Mouse (Mus musculus) CH12.LX (cell line): ENCODE measurements around the gene Lzts2. TPM values are rescaled to one million over a fixed set of nuclear protein-coding genes. Genes with fewer than 3 reads are reported as not detected.

Experiments
- DNase-seq: peaks from one replicate; pipeline ENCODE4 v3.0.0-alpha.2; 2013; ENCODE audit errors: extremely low read depth
- H3K27ac ChIP-seq: 2 replicates; pipeline ENCODE4 v1.5.1; 2012; ENCODE audit warnings: low read depth, mild to moderate bottlenecking, control low read depth, moderate library complexity; ENCODE audit not compliant: insufficient read depth
- H3K27me3 ChIP-seq: replicated peaks from 2 replicates; pipeline ENCODE3; 2012; ENCODE audit warnings: inconsistent platforms
- H3K36me3 ChIP-seq, 2 experiments: replicated peaks in 1 of 2; 2 replicates each; pipeline versions ENCODE3 to v1.6.1; 2012; ENCODE audit warnings: inconsistent platforms in 1 of 2, low read length in 1 of 2, mild to moderate bottlenecking in 1 of 2, mixed read lengths in 1 of 2, moderate library complexity in 1 of 2; ENCODE audit not compliant: control insufficient read depth in 1 of 2, insufficient read depth in 1 of 2
- H3K4me1 ChIP-seq, 2 experiments: 2 replicates each; pipeline ENCODE4 v1.6.1; 2012; ENCODE audit warnings: inconsistent platforms in 1 of 2, moderate library complexity in 1 of 2; ENCODE audit not compliant: insufficient read depth in 2 of 2, control insufficient read depth in 1 of 2
- H3K4me2 ChIP-seq: 2 replicates; pipeline ENCODE4 v1.6.1; 2012; ENCODE audit warnings: low read depth, mild to moderate bottlenecking, control low read depth; ENCODE audit not compliant: poor library complexity, insufficient read depth, severe bottlenecking
- H3K4me3 ChIP-seq, 3 experiments: fragments of 150-350 bp in 1 of 3; sonication (generic) in 1 of 3; replicated peaks in 1 of 3; 2 replicates each; pipeline versions ENCODE3 to v1.5.1; 2011 to 2012; ENCODE audit warnings: low read depth in 2 of 3, low read length in 2 of 3, mild to moderate bottlenecking in 2 of 3, moderate library complexity in 2 of 3, control low read depth in 1 of 3, improper control_type of control experiment in 1 of 3, inconsistent platforms in 1 of 3, mixed read lengths in 1 of 3; ENCODE audit not compliant: poor library complexity in 1 of 3
- H3K79me2 ChIP-seq: replicated peaks from 2 replicates; pipeline ENCODE4 v1.6.1; 2012; ENCODE audit warnings: mild to moderate bottlenecking, moderate library complexity; ENCODE audit not compliant: control insufficient read depth, poor library complexity, insufficient read depth, severe bottlenecking; ENCODE audit errors: extremely low read depth
- H3K9ac ChIP-seq: 2 replicates; pipeline ENCODE4 v1.6.1; 2012; ENCODE audit warnings: low read depth, mild to moderate bottlenecking, control low read depth, moderate library complexity; ENCODE audit not compliant: insufficient read depth
- H3K9me3 ChIP-seq: replicated peaks from 2 replicates; pipeline ENCODE3; 2012; ENCODE audit warnings: low read length, inconsistent platforms, mixed read lengths
- BHLHE40 ChIP-seq: IDR thresholded peaks from 2 replicates; pipeline ENCODE4 v1.6.1; 2011; ENCODE audit warnings: mild to moderate bottlenecking, low read depth, low read length, improper control_type of control experiment
- CTCF ChIP-seq, 2 experiments: IDR thresholded peaks in 1 of 2; conservative IDR thresholded peaks in 1 of 2; 2 replicates each; pipeline ENCODE4 v1.5.1; 2011 to 2012; ENCODE audit warnings: low read depth in 2 of 2, low read length in 2 of 2, improper control_type of control experiment in 1 of 2, inconsistent platforms in 1 of 2, mild to moderate bottlenecking in 1 of 2, moderate library complexity in 1 of 2
- ELF1 ChIP-seq: IDR thresholded peaks from 2 replicates; pipeline ENCODE4 v1.6.1; 2014; ENCODE audit warnings: low read depth, mild to moderate bottlenecking, inconsistent platforms, low read length, improper control_type of control experiment
- EP300 ChIP-seq: IDR thresholded peaks from 2 replicates; pipeline ENCODE4 v1.6.1; 2011; ENCODE audit warnings: low read length, improper control_type of control experiment
- ETS1 ChIP-seq: conservative IDR thresholded peaks from 2 replicates; pipeline ENCODE4 v1.6.1; 2012; ENCODE audit warnings: low read depth, mild to moderate bottlenecking, inconsistent platforms, low read length, improper control_type of control experiment, moderate library complexity
- IRF4 ChIP-seq: IDR thresholded peaks from 2 replicates; pipeline ENCODE4 v1.6.1; 2014; ENCODE audit warnings: low read depth, mild to moderate bottlenecking, inconsistent platforms, low read length, improper control_type of control experiment
- JUND ChIP-seq: conservative IDR thresholded peaks from 2 replicates; pipeline ENCODE4 v1.6.1; 2011; ENCODE audit warnings: low read depth, low read length, improper control_type of control experiment
- KAT2A ChIP-seq: IDR thresholded peaks from 2 replicates; pipeline ENCODE4 v1.6.1; 2012; ENCODE audit warnings: low read length, improper control_type of control experiment, inconsistent platforms; ENCODE audit not compliant: insufficient replicate concordance
- MAZ ChIP-seq: IDR thresholded peaks from 2 replicates; pipeline ENCODE4 v1.6.1; 2012; ENCODE audit warnings: low read depth, mild to moderate bottlenecking, inconsistent platforms, low read length, improper control_type of control experiment, moderate library complexity
- MEF2A ChIP-seq: IDR thresholded peaks from 2 replicates; pipeline ENCODE4 v1.6.1; 2014; ENCODE audit warnings: low read depth, mild to moderate bottlenecking, inconsistent platforms, low read length, improper control_type of control experiment, borderline replicate concordance
- MXI1 ChIP-seq: IDR thresholded peaks from 2 replicates; pipeline ENCODE4 v1.6.1; 2011; ENCODE audit warnings: mild to moderate bottlenecking, low read depth, low read length, improper control_type of control experiment
- NELFE ChIP-seq: IDR thresholded peaks from 2 replicates; pipeline ENCODE4 v1.6.1; 2011; ENCODE audit warnings: low read depth, low read length, improper control_type of control experiment
- PAX5 ChIP-seq: IDR thresholded peaks from 2 replicates; pipeline ENCODE4 v1.6.1; 2012; ENCODE audit warnings: low read length, inconsistent platforms, mixed read lengths
- POLR2A ChIP-seq: IDR thresholded peaks from 2 replicates; pipeline ENCODE4 v1.6.1; 2011; ENCODE audit warnings: low read depth, mild to moderate bottlenecking, improper control_type of control experiment, low read length
- RCOR1 ChIP-seq: conservative IDR thresholded peaks from 2 replicates; pipeline ENCODE4 v1.6.1; 2012; ENCODE audit warnings: low read depth, mild to moderate bottlenecking, inconsistent platforms, low read length, improper control_type of control experiment
- SIN3A ChIP-seq: IDR thresholded peaks from 2 replicates; pipeline ENCODE4 v1.6.1; 2012; ENCODE audit warnings: low read length, improper control_type of control experiment, inconsistent platforms
- UBTF ChIP-seq: IDR thresholded peaks from 2 replicates; pipeline ENCODE4 v1.6.1; 2012; ENCODE audit warnings: low read depth, mild to moderate bottlenecking, inconsistent platforms, low read length, improper control_type of control experiment, moderate library complexity
- USF1 ChIP-seq: IDR thresholded peaks from 2 replicates; pipeline ENCODE4 v1.6.1; 2014; ENCODE audit warnings: low read depth, mild to moderate bottlenecking, inconsistent platforms, low read length, improper control_type of control experiment
- dilution Hi-C: fragments of 300-500 bp; cut with MboI; formaldehyde crosslinking; loops from 2 replicates; pipeline ENCODE4 v1.14.3; 2020; ENCODE audit warnings: low sequenced_read_pairs; ENCODE audit not compliant: extremely low pct_unique_long_range_greater_than_20kb, extremely low pct_ligation_motif_present
- in situ Hi-C: fragments of 300-500 bp; cut with MboI; formaldehyde crosslinking; loops from 3 replicates; pipeline ENCODE4 v1.14.3; 2019; ENCODE audit warnings: low sequenced_read_pairs, low pct_ligation_motif_present, low pct_unique_long_range_greater_than_20kb, mixed read lengths
- polyA plus RNA-seq: library from polyadenylated mRNA; unstranded; fragments of >175 nt; gene quantifications from 2 replicates; pipeline ENCODE4 v1.2.1, GENCODE M21; 2012; ENCODE audit warnings: low read depth; ENCODE audit not compliant: insufficient read length
- total RNA-seq, 2 experiments: library from RNA; depleted of rRNA; stranded (reverse); fragments of 300-350 nt in 1 of 2; fragments of >200 nt in 1 of 2; gene quantifications; 2 replicates each; pipeline ENCODE4 v1.2.3; 2012 to 2014

Lzts2 gene
- 17.5 and 22.1 TPM in 2 replicates for total RNA-seq (2012; rRNA removed)
- total RNA-seq (2014; rRNA removed): 0.68 and 0.73 TPM in 2 replicates
- 2.2 and 3.1 TPM in 2 replicates for polyA plus RNA-seq

DNA sequence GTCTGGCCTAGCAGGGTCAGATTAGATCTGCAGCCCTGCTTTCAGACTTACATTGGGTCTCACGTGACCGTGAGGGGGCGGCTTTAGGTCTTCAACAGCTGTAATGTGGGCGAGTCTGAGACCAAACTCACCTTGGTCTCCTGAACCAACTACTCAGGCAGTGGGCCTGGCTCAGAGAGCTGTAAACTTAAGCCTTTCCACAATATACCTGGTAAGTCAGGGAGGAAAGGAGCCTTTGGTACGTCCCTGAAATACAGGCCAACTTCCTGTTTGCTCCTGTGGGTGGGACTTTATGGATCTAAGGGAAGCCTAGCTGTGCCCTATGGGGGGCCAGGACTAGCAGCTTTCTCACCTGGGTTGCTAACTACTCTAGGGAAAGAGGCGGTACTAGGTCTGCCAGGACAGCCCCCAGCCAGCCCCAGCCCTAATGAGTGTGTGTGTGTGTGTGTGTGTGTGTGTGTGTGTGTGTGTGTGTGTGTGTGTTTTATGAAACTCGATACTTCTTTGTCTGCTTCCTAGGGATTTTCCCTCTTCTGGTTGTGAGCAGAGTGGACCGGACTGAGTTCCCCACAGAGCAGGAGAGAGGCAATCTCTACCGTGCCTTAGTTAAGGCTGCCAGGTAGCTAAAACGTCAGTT, at the start of gene Lzts2:
Gene Lzts2 (plus strand): TSS at position 80 of the 637 bp plus-strand sequence.
- DNase-seq: no peak
- no peaks in the 10 kb centered on the region for H3K9me3 ChIP-seq
- peak within 1 kb of the TSS in 1 of 3 experiments; percentile 45 for H3K4me3 ChIP-seq
- H3K36me3 ChIP-seq: peaks cover 19 to 37% of the 10 kb centered on the region in 2 experiments
- peaks cover 15 to 43% of the 10 kb centered on the region in 2 experiments for H3K4me1 ChIP-seq
- 0 out of 2 replicates have a peak, but pooled peaks cover 5% of the 10 kb centered on the region for H3K79me2 ChIP-seq
- H3K27ac ChIP-seq: peak within 1 kb of the TSS; percentile 54
- H3K4me2 ChIP-seq: peak within 1 kb of the TSS; percentile 77; the same call in 1 of the 2 replicates
- peaks cover 23% of the 10 kb centered on the region for H3K27me3 ChIP-seq
- H3K9ac ChIP-seq: no peak within 1 kb of the TSS; the same call in 1 of the 2 replicates
- in situ Hi-C loops (no loop called here), dilution Hi-C loops (no loop called here)
- TF ChIP-seq NELFE (no peak), IRF4 (peak; percentile 62), ELF1 (peak; percentile 63), USF1 (peak; percentile 28), MAZ (no peak), BHLHE40 (peak; percentile 60), EP300 (no peak), UBTF (no peak), SIN3A (0 out of 2 replicates have a peak, but pooled peaks have one; percentile 2), RCOR1 (no peak), PAX5 (no peak), MEF2A (no peak), MXI1 (no peak), POLR2A (peak; percentile 36; the same call in 1 of the 2 replicates), ETS1 (no peak; the same call in 1 of the 2 replicates)

DNA sequence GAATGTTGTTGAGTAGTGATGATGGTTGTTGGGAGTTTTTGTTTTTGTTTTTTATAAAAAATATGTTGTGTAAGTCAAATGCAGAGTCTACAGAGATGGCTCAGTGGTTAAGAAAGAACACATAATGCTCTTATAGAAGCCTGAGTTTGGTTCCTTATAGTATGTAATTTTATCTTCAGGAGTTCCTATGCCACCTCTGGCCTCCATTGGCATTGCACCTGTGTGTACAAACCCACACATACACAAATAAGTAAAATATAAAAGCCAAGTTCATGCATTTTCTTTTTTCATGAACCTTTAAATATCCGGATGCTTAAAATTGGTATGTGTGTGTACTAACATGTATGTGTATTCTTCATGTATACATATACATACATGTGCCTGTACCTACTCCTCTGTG, 48.2 kb upstream of the Lzts2 start:
- no peak overlapping the region for H3K4me2 ChIP-seq
- H3K79me2 ChIP-seq: no peaks in the 10 kb centered on the region
- no peaks in the 10 kb centered on the region for H3K9me3 ChIP-seq
- no peak overlapping the region for H3K27ac ChIP-seq
- H3K27me3 ChIP-seq: no peaks in the 10 kb centered on the region
- no peak for DNase-seq
- no peak overlapping the region for H3K9ac ChIP-seq
- in situ Hi-C loops (no loop called here), dilution Hi-C loops (no loop called here)
- H3K36me3 ChIP-seq: peaks cover 56 to 84% of the 10 kb centered on the region in 2 experiments
- TF ChIP-seq JUND: no peak
- no peak for TF ChIP-seq MXI1
- no peak for TF ChIP-seq KAT2A
- TF ChIP-seq CTCF (conservative IDR thresholded peaks at IDR 0.05 in 1 of 2, IDR thresholded peaks at IDR 0.05 in 1 of 2; ENCODE audit: low read depth in 2 of 2, low read length in 2 of 2): peak in 1 of 2 experiments; percentile 18; a peak in 2 of 4 replicates
- no peak overlapping the region for H3K4me3 ChIP-seq
- H3K4me1 ChIP-seq: peaks cover 0 to 8% of the 10 kb centered on the region in 2 experiments; a peak in 2 of 4 replicates
